Mouse (Mus musculus): ENCODE measurements around the gene Xpnpep2. TPM values are rescaled to one million over a fixed set of nuclear protein-coding genes. Genes with fewer than 3 reads are reported as not detected.

The Xpnpep2 gene
- 0.64 TPM for polyA plus RNA-seq (2015; fragmentation: Illumina TruSeq; extraction: RNeasy Lipid Tissue Mini Kit (QIAGEN cat#74804); ENCODE audit: low read depth, low replicate concordance)

DNA sequence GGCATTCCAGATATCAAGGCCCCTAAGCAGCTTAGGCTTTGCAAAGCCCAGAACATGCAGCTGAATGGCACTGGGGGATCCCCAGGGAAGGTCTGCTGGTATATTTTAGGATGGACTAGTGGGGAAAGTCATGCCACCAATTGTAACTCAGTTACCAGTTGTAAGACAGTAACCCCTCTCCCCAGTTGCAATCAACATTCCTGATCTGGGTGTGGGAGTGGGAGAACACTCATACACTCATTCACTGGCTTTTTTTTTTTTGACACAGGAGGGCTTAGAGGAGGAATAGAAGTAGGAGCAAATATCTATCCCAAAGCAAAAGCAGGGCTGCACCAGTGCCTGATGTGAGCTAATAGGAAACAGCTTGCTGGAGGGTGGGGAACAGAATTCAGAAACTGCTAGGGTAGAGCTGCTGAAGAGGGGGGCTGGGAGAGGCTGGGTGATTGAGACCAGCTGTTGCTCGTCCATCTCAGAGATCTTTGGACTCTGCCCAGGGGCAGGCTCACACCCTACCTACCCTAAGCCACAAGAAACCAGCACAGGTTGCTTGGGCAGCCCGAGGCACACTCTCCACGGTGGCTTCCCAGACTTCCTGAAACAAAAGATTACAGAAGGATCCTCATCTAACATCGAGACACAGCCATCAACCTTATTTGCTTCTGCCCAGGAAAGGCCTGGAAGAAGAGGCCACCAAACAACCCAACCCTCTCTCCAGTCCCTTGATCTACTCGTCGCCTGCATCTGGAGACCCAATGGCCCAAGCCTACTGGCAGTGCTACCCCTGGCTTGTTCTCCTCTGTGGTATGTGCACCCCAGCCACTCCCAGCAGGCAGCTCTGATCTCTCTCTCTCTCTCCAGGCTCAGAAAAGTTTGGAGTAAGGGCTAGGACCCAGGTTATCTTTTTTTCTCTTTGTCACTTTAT is at the start of gene Xpnpep2:
TSS of gene Xpnpep2 (plus strand) at position 332 of the 922 bp plus-strand sequence.

GRCm38 (mm10) chrX:48146262-48146661 is 37.7 kb downstream of the Xpnpep2 start, which contains the start of gene Sash3:
Gene Sash3 (plus strand): TSS chrX:48146436.

Other genes with a start within 250 kb of the Xpnpep2 start
- 18.6 TPM for gene Smarca1, start 215.8 kb upstream of the Xpnpep2 start, polyA plus RNA-seq (2015; fragmentation: Illumina TruSeq; extraction: RNeasy Lipid Tissue Mini Kit (QIAGEN cat#74804); ENCODE audit: low read depth, low replicate concordance)
- 41.7 TPM for gene Ocrl, start 196.3 kb upstream of the Xpnpep2 start, polyA plus RNA-seq (2015; fragmentation: Illumina TruSeq; extraction: RNeasy Lipid Tissue Mini Kit (QIAGEN cat#74804); ENCODE audit: low read depth, low replicate concordance)
- 30.5 TPM for gene Apln, start 73.9 kb upstream of the Xpnpep2 start, polyA plus RNA-seq (2015; fragmentation: Illumina TruSeq; extraction: RNeasy Lipid Tissue Mini Kit (QIAGEN cat#74804); ENCODE audit: low read depth, low replicate concordance)
- 1.7 TPM for gene Sash3, start 37.7 kb downstream of the Xpnpep2 start, polyA plus RNA-seq (2015; fragmentation: Illumina TruSeq; extraction: RNeasy Lipid Tissue Mini Kit (QIAGEN cat#74804); ENCODE audit: low read depth, low replicate concordance)
- gene Zdhhc9, start 100.2 kb downstream of the Xpnpep2 start, polyA plus RNA-seq (2015; fragmentation: Illumina TruSeq; extraction: RNeasy Lipid Tissue Mini Kit (QIAGEN cat#74804); ENCODE audit: low read depth, low replicate concordance): 46.0 TPM
- 15.3 TPM for gene Utp14a, start 148.1 kb downstream of the Xpnpep2 start, polyA plus RNA-seq (2015; fragmentation: Illumina TruSeq; extraction: RNeasy Lipid Tissue Mini Kit (QIAGEN cat#74804); ENCODE audit: low read depth, low replicate concordance)
- gene Bcorl1, start 232.6 kb downstream of the Xpnpep2 start, polyA plus RNA-seq (2015; fragmentation: Illumina TruSeq; extraction: RNeasy Lipid Tissue Mini Kit (QIAGEN cat#74804); ENCODE audit: low read depth, low replicate concordance): 6.7 TPM

All from brain, adult 10 weeks (tissue).